Comparison of ENCODE assay signal across 8 mouse cellular contexts in genomic region chr17:56552781-56553363, GRCm38 (mm10). TPM values are rescaled to one million over a fixed set of nuclear protein-coding genes. Genes with fewer than 3 reads are reported as not detected.
A peak's percentile ranks its signal among the peaks of the same experiment; 100 is the strongest.
DNase-seq lines count a peak whose midpoint lies in the region; ATAC-seq lines count a peak whose summit lies in the region.

No protein-coding gene starts in this region.

- no peak overlapping the region for H3K9ac ChIP-seq in midbrain, embryonic 14.5 days (replicated peaks; ENCODE audit: low read length)

- H3K9me3 ChIP-seq in midbrain, embryonic 14.5 days (ENCODE audit: control insufficient read depth, low read length) = no peaks in the 10 kb centered on the region

- intact Hi-C loops in left cerebral cortex, postnatal 25 days (cut with DNase I) = loop anchor here (2.0 to 5.0 kb wide), 5 partner anchors 50 to 192 kb away; partner anchors contain the start of gene Ptprs

- H3K4me1 ChIP-seq in midbrain, embryonic 14.5 days (ENCODE audit: control insufficient read depth, insufficient read depth, low read length) = peaks cover 25% of the 10 kb centered on the region

- H3K36me3 ChIP-seq in midbrain, embryonic 14.5 days (ENCODE audit: control insufficient read depth, insufficient read depth, low read length) = no peaks in the 10 kb centered on the region

- 56% methylated on average over 5 of the region's 5 CpGs for WGBS in midbrain, embryonic 14.5 days

- no peaks in the 10 kb centered on the region for H3K27me3 ChIP-seq in midbrain, embryonic 14.5 days (ENCODE audit: control insufficient read depth, insufficient read depth, low read length)

- peak overlapping the region; percentile 93 for H3K27ac ChIP-seq in midbrain, embryonic 14.5 days (replicated peaks; ENCODE audit: low read depth, low read length)

- H3K4me2 ChIP-seq in midbrain, embryonic 14.5 days (ENCODE audit: low read length) = no peak overlapping the region

- ATAC-seq in cerebellum, adult (ENCODE audit: insufficient number of reproducible peaks, low FRiP score, low TSS enrichment) = no peak
- ATAC-seq in midbrain, embryonic 14.5 days (ENCODE audit: low FRiP score, low TSS enrichment) = peak; percentile 15; the same call in 1 of the 2 replicates

- no peak overlapping the region for H3K4me3 ChIP-seq in midbrain, embryonic 14.5 days (replicated peaks; ENCODE audit: low read depth, low read length)

- DNase-seq in cerebellum, adult 11 months = peak; percentile 70
- DNase-seq in cerebellum, adult 8-10 months = peak; percentile 75
- peak; percentile 53 to 91 for DNase-seq in frontal cortex, adult 2 months (ENCODE audit: extremely low spot score in 1 of 2, low spot score in 1 of 2)
- DNase-seq in hindlimb bud, embryonic 11.5 days (ENCODE audit: extremely low spot score, low read depth, low spot score) = peak; percentile 78
- peak; percentile 76 to 82 for DNase-seq in left cerebral cortex, postnatal 25 days (ENCODE audit: low spot score in 2 of 2)
- DNase-seq in midbrain, embryonic 14.5 days = peak; percentile 83
- peak; percentile 71 to 81 for DNase-seq in spleen, postnatal 10 days (ENCODE audit: low spot score in 2 of 2)

RNA-seq across cellular contexts. Expression of gene Gm20219, which starts 1.3 kb away (rescaled TPM):
- polyA plus RNA-seq in frontal cortex, adult 2 months (2012; rRNA removed) = 3.1 and 3.7 TPM in 2 replicates
- 1 to 10 TPM; 1.7 to 1.9 TPM for total RNA-seq in left cerebral cortex, postnatal 25 days (2021)
- polyA plus RNA-seq in midbrain, embryonic 14.5 days (2014; fragmentation: Nextera tagmentation; extraction: Ambion mirVana) = 0.95 and 1.2 TPM in 2 replicates

RNA-seq across cellular contexts. Expression of gene Safb2, which starts 31.5 kb away (rescaled TPM):
- 160 and 162 TPM in 2 replicates for polyA plus RNA-seq in frontal cortex, adult 2 months (2012; rRNA removed)
- total RNA-seq in left cerebral cortex, postnatal 25 days (2021) = 100 to 1,000 TPM in 1 of 2 experiments, 10 to 100 TPM in 1; 87.2 to 110 TPM
- 43.0 and 51.4 TPM in 2 replicates for polyA plus RNA-seq in midbrain, embryonic 14.5 days (2014; fragmentation: Nextera tagmentation; extraction: Ambion mirVana)

RNA-seq across cellular contexts. Expression of gene Safb, which starts 31.8 kb away (rescaled TPM):
- 140 and 144 TPM in 2 replicates for polyA plus RNA-seq in frontal cortex, adult 2 months (2012; rRNA removed)
- 100 to 1,000 TPM; 128 to 147 TPM for total RNA-seq in left cerebral cortex, postnatal 25 days (2021)
- 79.2 and 89.6 TPM in 2 replicates for polyA plus RNA-seq in midbrain, embryonic 14.5 days (2014; fragmentation: Nextera tagmentation; extraction: Ambion mirVana)

RNA-seq across cellular contexts. Expression of gene Znrf4, which starts 40.6 kb away (rescaled TPM):
- not detected in 2 replicates for polyA plus RNA-seq in frontal cortex, adult 2 months (2012; rRNA removed)
- not detected for total RNA-seq in left cerebral cortex, postnatal 25 days (2021)
- polyA plus RNA-seq in midbrain, embryonic 14.5 days (2014; fragmentation: Nextera tagmentation; extraction: Ambion mirVana) = not detected in 2 replicates

RNA-seq across cellular contexts. Expression of gene 2410015M20Rik, which starts 56.7 kb away (rescaled TPM):
- 162 and 185 TPM in 2 replicates for polyA plus RNA-seq in frontal cortex, adult 2 months (2012; rRNA removed)
- 100 to 1,000 TPM; 135 to 142 TPM for total RNA-seq in left cerebral cortex, postnatal 25 days (2021)
- polyA plus RNA-seq in midbrain, embryonic 14.5 days (2014; fragmentation: Nextera tagmentation; extraction: Ambion mirVana) = 192 and 195 TPM in 2 replicates
